Mouse (Mus musculus): Measurements from ENCODE around the gene Tanc1. TPM values are rescaled to one million over a fixed set of nuclear protein-coding genes. Genes with fewer than 3 reads are reported as not detected.

Tanc1 gene
- total and polyA plus RNA-seq, 2 experiments from 2014 or later = 2.7 to 7.3 TPM

- Histone ChIP-seq H3K27ac (ENCODE audit: low read depth, low read length) (no peak overlapping the region), H3K4me1 (ENCODE audit: insufficient read depth, low read length) (peaks cover 2% of the 10 kb centered on the region; the same call in 1 of the 2 replicates), H3K4me2 (ENCODE audit: low read depth, low read length, poor library complexity, severe bottlenecking) (no peak overlapping the region), H3K36me3 (ENCODE audit: insufficient read depth, low read length) (0 out of 2 replicates have a peak, but pooled peaks cover 2% of the 10 kb centered on the region), H3K4me3 (ENCODE audit: low read depth, low read length) (no peak overlapping the region), H3K9ac (replicated peaks; ENCODE audit: low read length, poor library complexity, severe bottlenecking) (no peak overlapping the region), H3K27me3 (ENCODE audit: insufficient read depth, low read length) (no peaks in the 10 kb centered on the region), H3K9me3 (ENCODE audit: low read length) (no peaks in the 10 kb centered on the region)
- no peak for ATAC-seq (ENCODE audit: low FRiP score)
- TF ChIP-seq CTCF (IDR thresholded peaks at IDR 0.05) = no peak
- WGBS = 89% methylated on average over 4 of the region's 4 CpGs
- DNase-seq (ENCODE audit: low spot score) = no peak
Measured at GRCm38 (mm10) chr2:59877335-59877734, 265.5 kb downstream of the Tanc1 start.

DNA sequence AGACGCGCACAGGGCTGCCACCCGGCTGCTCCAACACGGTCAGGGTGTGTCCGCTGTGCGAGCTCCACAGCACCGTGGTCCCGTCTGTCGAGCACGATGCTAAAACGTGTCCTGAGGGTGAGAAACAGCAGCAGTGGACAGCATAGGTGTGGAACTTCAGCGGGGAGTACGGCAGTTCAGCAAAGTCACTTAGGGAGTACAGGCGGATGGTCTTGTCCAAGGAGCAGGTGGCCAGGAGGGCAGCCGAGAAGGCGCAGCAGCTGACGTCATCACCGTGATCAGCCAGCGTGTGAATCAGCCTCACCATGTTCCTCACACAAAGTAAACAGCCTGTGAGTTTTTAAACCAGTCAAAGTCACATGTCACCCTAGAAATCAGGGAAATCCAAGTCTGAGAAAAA, 266.4 kb downstream of the Tanc1 start:
- Histone ChIP-seq H3K4me2 (ENCODE audit: low read depth, low read length, poor library complexity, severe bottlenecking) (no peak overlapping the region), H3K9ac (replicated peaks; ENCODE audit: low read length, poor library complexity, severe bottlenecking) (no peak overlapping the region), H3K27ac (ENCODE audit: low read depth, low read length) (no peak overlapping the region), H3K9me3 (ENCODE audit: low read length) (no peaks in the 10 kb centered on the region), H3K36me3 (ENCODE audit: insufficient read depth, low read length) (0 out of 2 replicates have a peak, but pooled peaks cover 2% of the 10 kb centered on the region), H3K27me3 (ENCODE audit: insufficient read depth, low read length) (no peaks in the 10 kb centered on the region), H3K4me3 (ENCODE audit: low read depth, low read length) (no peak overlapping the region), H3K4me1 (ENCODE audit: insufficient read depth, low read length) (peaks cover 2% of the 10 kb centered on the region; the same call in 1 of the 2 replicates)
- DNase-seq (ENCODE audit: low spot score) (no peak), ATAC-seq (ENCODE audit: low FRiP score) (no peak)
- no peak for TF ChIP-seq CTCF (IDR thresholded peaks at IDR 0.05)
- WGBS = 79% methylated on average over 19 of the region's 19 CpGs

GRCm38 (mm10) chr2:59881404-59881803, 269.6 kb downstream of the Tanc1 start:
- DNase-seq (ENCODE audit: low spot score) (no peak), ATAC-seq (ENCODE audit: low FRiP score) (no peak)
- no peaks in the 10 kb centered on the region for H3K9me3 ChIP-seq (ENCODE audit: low read length)
- no peak overlapping the region for H3K9ac ChIP-seq (replicated peaks; ENCODE audit: low read length, poor library complexity, severe bottlenecking)
- H3K4me1 ChIP-seq (ENCODE audit: insufficient read depth, low read length) = peaks cover 2% of the 10 kb centered on the region; the same call in 1 of the 2 replicates
- H3K27ac ChIP-seq (ENCODE audit: low read depth, low read length) = no peak overlapping the region
- H3K36me3 ChIP-seq (ENCODE audit: insufficient read depth, low read length) = no peaks in the 10 kb centered on the region
- WGBS = 84% methylated on average over 6 of the region's 6 CpGs
- H3K27me3 ChIP-seq (ENCODE audit: insufficient read depth, low read length) = no peaks in the 10 kb centered on the region
- TF ChIP-seq CTCF (IDR thresholded peaks at IDR 0.05) = no peak
- H3K4me3 ChIP-seq (ENCODE audit: low read depth, low read length) = peak overlapping the region; percentile 61
- peak overlapping the region; percentile 77 for H3K4me2 ChIP-seq (ENCODE audit: low read depth, low read length, poor library complexity, severe bottlenecking)

- Histone ChIP-seq H3K4me1 (ENCODE audit: insufficient read depth, low read length) (peaks cover 2% of the 10 kb centered on the region; the same call in 1 of the 2 replicates), H3K36me3 (ENCODE audit: insufficient read depth, low read length) (no peaks in the 10 kb centered on the region), H3K4me3 (ENCODE audit: low read depth, low read length) (peak within 1 kb of the TSS; percentile 61), H3K9ac (replicated peaks; ENCODE audit: low read length, poor library complexity, severe bottlenecking) (peak within 1 kb of the TSS; percentile 65), H3K9me3 (ENCODE audit: low read length) (no peaks in the 10 kb centered on the region), H3K27ac (ENCODE audit: low read depth, low read length) (0 out of 2 replicates have a peak within 1 kb of the TSS, but pooled peaks have one; percentile 48), H3K4me2 (ENCODE audit: low read depth, low read length, poor library complexity, severe bottlenecking) (peak within 1 kb of the TSS; percentile 77), H3K27me3 (ENCODE audit: insufficient read depth, low read length) (no peaks in the 10 kb centered on the region)
- WGBS = 5% methylated on average over 54 of the region's 57 CpGs
- peak; percentile 43 for TF ChIP-seq CTCF (IDR thresholded peaks at IDR 0.05)
- ATAC-seq (ENCODE audit: low FRiP score) (peak; percentile 96), DNase-seq (ENCODE audit: low spot score) (peak; percentile 94)
Measured at GRCm38 (mm10) chr2:59881831-59882741, 270.2 kb downstream of the Tanc1 start, which contains the start of gene Wdsub1. TSS of gene Wdsub1 (minus strand) at chr2:59882591.

DNA sequence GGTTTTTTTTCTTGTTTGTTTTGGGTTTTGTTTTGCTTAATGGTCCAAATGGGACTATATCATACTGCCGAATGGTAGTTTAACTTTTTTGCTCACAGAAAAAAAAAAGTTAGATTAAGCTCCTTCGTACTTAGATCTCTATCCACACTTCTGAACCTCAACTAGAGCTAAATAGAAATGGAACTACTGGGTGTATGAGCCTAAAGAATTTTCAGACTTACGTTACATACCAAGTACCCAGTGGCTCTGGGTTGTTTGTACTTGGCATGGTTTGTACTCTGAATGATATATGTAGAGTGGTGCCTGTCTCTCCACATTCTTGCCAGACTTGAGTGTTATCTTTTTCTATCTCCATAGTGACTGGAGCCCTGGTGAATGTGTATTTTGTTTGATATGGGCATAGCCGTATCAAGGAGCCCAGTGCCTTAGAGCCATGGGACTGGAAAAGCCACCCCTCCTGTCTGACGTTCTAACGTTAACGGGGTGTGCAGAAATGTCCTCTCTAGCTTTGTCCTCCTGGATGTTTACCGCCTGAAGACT, 271.0 kb downstream of the Tanc1 start:
- Histone ChIP-seq H3K27ac (ENCODE audit: low read depth, low read length) (no peak overlapping the region), H3K4me3 (ENCODE audit: low read depth, low read length) (peak overlapping the region; percentile 61), H3K36me3 (ENCODE audit: insufficient read depth, low read length) (no peaks in the 10 kb centered on the region), H3K4me1 (ENCODE audit: insufficient read depth, low read length) (peaks cover 2% of the 10 kb centered on the region; the same call in 1 of the 2 replicates), H3K4me2 (ENCODE audit: low read depth, low read length, poor library complexity, severe bottlenecking) (peak overlapping the region; percentile 77), H3K9ac (replicated peaks; ENCODE audit: low read length, poor library complexity, severe bottlenecking) (no peak overlapping the region), H3K27me3 (ENCODE audit: insufficient read depth, low read length) (no peaks in the 10 kb centered on the region), H3K9me3 (ENCODE audit: low read length) (no peaks in the 10 kb centered on the region)
- DNase-seq (ENCODE audit: low spot score) (no peak), ATAC-seq (ENCODE audit: low FRiP score) (peak; percentile 29)
- TF ChIP-seq CTCF (IDR thresholded peaks at IDR 0.05) = no peak
- WGBS = 66% methylated on average over 8 of the region's 8 CpGs

DNA sequence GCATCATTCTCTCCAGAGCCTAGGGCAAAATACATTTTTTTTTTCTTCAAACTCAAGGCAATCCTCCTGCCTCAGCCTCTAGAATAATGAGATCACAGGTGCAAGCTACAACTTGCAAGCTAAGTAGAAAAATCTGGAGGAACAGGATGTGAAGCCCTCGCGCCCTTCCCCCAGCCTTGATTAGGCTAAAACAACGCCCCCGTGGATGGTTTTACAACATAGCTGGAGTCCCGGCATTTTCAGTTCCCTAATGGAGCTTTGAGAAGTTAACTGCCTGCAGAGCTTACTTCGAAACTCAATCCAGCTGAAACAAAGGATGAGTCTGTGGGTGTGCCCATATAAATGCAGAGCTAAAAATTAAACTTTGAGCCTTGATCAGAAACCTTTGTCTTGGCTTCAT, 277.9 kb downstream of the Tanc1 start:
- no peak overlapping the region for H3K4me3 ChIP-seq (ENCODE audit: low read depth, low read length)
- TF ChIP-seq CTCF (IDR thresholded peaks at IDR 0.05) = no peak
- no peaks in the 10 kb centered on the region for H3K9me3 ChIP-seq (ENCODE audit: low read length)
- no peak overlapping the region for H3K9ac ChIP-seq (replicated peaks; ENCODE audit: low read length, poor library complexity, severe bottlenecking)
- no peaks in the 10 kb centered on the region for H3K4me1 ChIP-seq (ENCODE audit: insufficient read depth, low read length)
- no peak for DNase-seq (ENCODE audit: low spot score)
- WGBS = 91% methylated on average over 6 of the region's 6 CpGs
- no peak overlapping the region for H3K4me2 ChIP-seq (ENCODE audit: low read depth, low read length, poor library complexity, severe bottlenecking)
- H3K27me3 ChIP-seq (ENCODE audit: insufficient read depth, low read length) = no peaks in the 10 kb centered on the region
- no peak overlapping the region for H3K27ac ChIP-seq (ENCODE audit: low read depth, low read length)
- no peaks in the 10 kb centered on the region; the same call in 1 of the 2 replicates for H3K36me3 ChIP-seq (ENCODE audit: insufficient read depth, low read length)
- no peak for ATAC-seq (ENCODE audit: low FRiP score)

Other genes with a start within 250 kb of the Tanc1 start
- gene Dapl1, start 127.4 kb upstream of the Tanc1 start, total RNA-seq (2014; rRNA removed) = 0.85 TPM in 1 of 2 replicates, not detected in the other
- 5.0 and 5.2 TPM in 2 replicates for gene Dapl1, start 127.4 kb upstream of the Tanc1 start, polyA plus RNA-seq (2015; fragmentation: Nextera tagmentation; extraction: Ambion mirVana)

All from midbrain, postnatal 0 days (tissue).